Mouse (Mus musculus): ENCODE results near the gene Cacng3. TPM values are rescaled to one million over a fixed set of nuclear protein-coding genes. Genes with fewer than 3 reads are reported as not detected.
A peak's percentile ranks its signal among the peaks of the same experiment; 100 is the strongest.

The Cacng3 gene
- total RNA-seq (2021) = 100 to 1,000 TPM; 158 to 185 TPM
- long read RNA-seq, experiment 1, transcript Cacng3-201 (4 exons, 2,777 nt) = major isoform, 193 of 215 reads
- long read RNA-seq, experiment 1, partial matches to known transcripts = 2 of 215 reads
- long read RNA-seq, experiment 1, other reads (novel, unspliced or antisense) = 17 of 215 reads
- long read RNA-seq, experiment 2, transcript Cacng3-201 (4 exons, 2,777 nt) = major isoform, 184 of 198 reads
- long read RNA-seq, experiment 2, partial matches to known transcripts = 2 of 198 reads
- long read RNA-seq, experiment 2, other reads (novel, unspliced or antisense) = 10 of 198 reads

- intact Hi-C loops (cut with DNase I) = loop anchor here (5.0 kb wide), 4 partner anchors 88 to 252 kb away; no protein-coding TSS in a partner anchor
- DNase-seq (ENCODE audit: low spot score in 2 of 2) = peak in 1 of 2 experiments; percentile 5
These were observed at the start of gene Cacng3 for GRCm38 (mm10) chr7:122670442-122670872. Gene Cacng3 (plus strand): TSS chr7:122670492.

- no peak for DNase-seq (ENCODE audit: low spot score in 2 of 2)
- intact Hi-C loops (cut with DNase I) = no loop called here
These were observed 48.0 kb upstream of the Cacng3 start for GRCm38 (mm10) chr7:122622125-122622774.

- intact Hi-C loops (cut with DNase I) = no loop called here
- DNase-seq (ENCODE audit: low spot score in 2 of 2) = no peak
These were observed 46.5 kb upstream of the Cacng3 start for GRCm38 (mm10) chr7:122623753-122624152.

- DNase-seq (ENCODE audit: low spot score in 2 of 2) = peak; percentile 50 to 53
- intact Hi-C loops (cut with DNase I) = no loop called here
These were observed 42.2 kb upstream of the Cacng3 start for GRCm38 (mm10) chr7:122628050-122628449.

GRCm38 (mm10) chr7:122630386-122630785 is 39.9 kb upstream of the Cacng3 start:
- no peak for DNase-seq (ENCODE audit: low spot score in 2 of 2)
- intact Hi-C loops (cut with DNase I) = no loop called here

GRCm38 (mm10) chr7:122631151-122631550 is 39.1 kb upstream of the Cacng3 start:
- intact Hi-C loops (cut with DNase I) = no loop called here
- no peak for DNase-seq (ENCODE audit: low spot score in 2 of 2)

GRCm38 (mm10) chr7:122632946-122633345 is 37.3 kb upstream of the Cacng3 start:
- DNase-seq (ENCODE audit: low spot score in 2 of 2) = no peak
- intact Hi-C loops (cut with DNase I) = no loop called here

GRCm38 (mm10) chr7:122633463-122633862 is 36.8 kb upstream of the Cacng3 start:
- intact Hi-C loops (cut with DNase I) = no loop called here
- DNase-seq (ENCODE audit: low spot score in 2 of 2) = no peak

GRCm38 (mm10) chr7:122643676-122644075 is 26.6 kb upstream of the Cacng3 start:
- intact Hi-C loops (cut with DNase I) = no loop called here
- DNase-seq (ENCODE audit: low spot score in 2 of 2) = peak in 1 of 2 experiments; percentile 29

GRCm38 (mm10) chr7:122649306-122649705 is 21.0 kb upstream of the Cacng3 start:
- intact Hi-C loops (cut with DNase I) = no loop called here
- DNase-seq (ENCODE audit: low spot score in 2 of 2) = peak; percentile 66 to 67

- no peak for DNase-seq (ENCODE audit: low spot score in 2 of 2)
- intact Hi-C loops (cut with DNase I) = no loop called here
These were observed 17.8 kb upstream of the Cacng3 start for GRCm38 (mm10) chr7:122652523-122652922.

- DNase-seq (ENCODE audit: low spot score in 2 of 2) = no peak
- intact Hi-C loops (cut with DNase I) = no loop called here
These were observed 13.6 kb upstream of the Cacng3 start for GRCm38 (mm10) chr7:122656671-122657070.

GRCm38 (mm10) chr7:122657423-122658126 is 12.7 kb upstream of the Cacng3 start:
- intact Hi-C loops (cut with DNase I) = no loop called here
- DNase-seq (ENCODE audit: low spot score in 2 of 2) = no peak

GRCm38 (mm10) chr7:122665311-122666049 is 4.8 kb upstream of the Cacng3 start:
- no peak for DNase-seq (ENCODE audit: low spot score in 2 of 2)
- intact Hi-C loops (cut with DNase I) = no loop called here

GRCm38 (mm10) chr7:122667903-122668302 is 2.4 kb upstream of the Cacng3 start:
- peak; percentile 61 to 74 for DNase-seq (ENCODE audit: low spot score in 2 of 2)
- intact Hi-C loops (cut with DNase I) = no loop called here

GRCm38 (mm10) chr7:122670873-122671641 is 765 bp downstream of the Cacng3 start:
- intact Hi-C loops (cut with DNase I) = loop anchor here (5.0 kb wide), 4 partner anchors 89 to 251 kb away; no protein-coding TSS in a partner anchor
- DNase-seq (ENCODE audit: low spot score in 2 of 2) = peak; percentile 77 to 80

GRCm38 (mm10) chr7:122672981-122673380 is 2.7 kb downstream of the Cacng3 start:
- intact Hi-C loops (cut with DNase I) = loop anchor here (5.0 kb wide), 4 partner anchors 91 to 249 kb away; no protein-coding TSS in a partner anchor
- peak; percentile 52 to 74 for DNase-seq (ENCODE audit: low spot score in 2 of 2)

- DNase-seq (ENCODE audit: low spot score in 2 of 2) = peak in 1 of 2 experiments; percentile 18
- intact Hi-C loops (cut with DNase I) = no loop called here
These were observed 4.9 kb downstream of the Cacng3 start for GRCm38 (mm10) chr7:122675207-122675606.

GRCm38 (mm10) chr7:122701751-122702150 is 31.5 kb downstream of the Cacng3 start:
- peak; percentile 38 to 67 for DNase-seq (ENCODE audit: low spot score in 2 of 2)
- intact Hi-C loops (cut with DNase I) = no loop called here
